Mouse (Mus musculus) layer of hippocampus, adult 8-10 months (tissue): ENCODE data around the gene Phf20. TPM values are rescaled to one million over a fixed set of nuclear protein-coding genes. Genes with fewer than 3 reads are reported as not detected.
A peak's percentile ranks its signal among the peaks of the same experiment; 100 is the strongest.

ENCODE experiments used
- DNase-seq, 2 experiments: peaks; one replicate each; pipeline ENCODE4 v3.0.0; 2022; ENCODE audit warnings: low spot score in 2 of 2
- total RNA-seq, 4 experiments: library from RNA; stranded (reverse); gene quantifications; 2 replicates each; pipeline ENCODE4 v1.2.4; 2022

The Phf20 gene
- total RNA-seq, 4 experiments from 2014 or later, result 98.7 to 122 (median 109) TPM

GRCm38 (mm10) chr2:156311841-156312291 is 115.6 kb downstream of the Phf20 start:
- peak in 1 of 2 experiments; percentile 30 for DNase-seq

- DNase-seq, result peak; percentile 81 to 83
These were observed 116.1 kb downstream of the Phf20 start, which contains the start of the genes Cnbd2 and Scand1 for GRCm38 (mm10) chr2:156312297-156312897. TSS of gene Cnbd2 (plus strand) at chr2:156312299. TSS of gene Scand1 (minus strand) at chr2:156312704.

- no peak for DNase-seq
These were observed 116.9 kb downstream of the Phf20 start for GRCm38 (mm10) chr2:156313153-156313552.

GRCm38 (mm10) chr2:156314811-156315210 is 118.5 kb downstream of the Phf20 start:
- no peak for DNase-seq

GRCm38 (mm10) chr2:156318491-156318890 is 122.2 kb downstream of the Phf20 start:
- DNase-seq, result no peak

GRCm38 (mm10) chr2:156321538-156321937 is 125.3 kb downstream of the Phf20 start:
- DNase-seq, result no peak

GRCm38 (mm10) chr2:156324116-156324588 is 127.9 kb downstream of the Phf20 start:
- peak in 1 of 2 experiments; percentile 46 for DNase-seq

- DNase-seq, result no peak
These were observed 128.4 kb downstream of the Phf20 start for GRCm38 (mm10) chr2:156324681-156325080.

- no peak for DNase-seq
These were observed 134.4 kb downstream of the Phf20 start for GRCm38 (mm10) chr2:156330681-156331080.

- DNase-seq, result no peak
These were observed 135.2 kb downstream of the Phf20 start for GRCm38 (mm10) chr2:156331446-156331965.

GRCm38 (mm10) chr2:156340078-156340477 is 143.8 kb downstream of the Phf20 start:
- DNase-seq, result no peak

GRCm38 (mm10) chr2:156344775-156345532 is 148.7 kb downstream of the Phf20 start:
- DNase-seq, result no peak

- no peak for DNase-seq
These were observed 152.5 kb downstream of the Phf20 start for GRCm38 (mm10) chr2:156348812-156349211.

GRCm38 (mm10) chr2:156349286-156349848 is 153.1 kb downstream of the Phf20 start:
- DNase-seq, result no peak

- no peak for DNase-seq
These were observed 155.0 kb downstream of the Phf20 start for GRCm38 (mm10) chr2:156351243-156351642.

- no peak for DNase-seq
These were observed 156.3 kb downstream of the Phf20 start for GRCm38 (mm10) chr2:156352413-156353165.

GRCm38 (mm10) chr2:156353265-156353692 is 157.0 kb downstream of the Phf20 start:
- DNase-seq, result no peak

GRCm38 (mm10) chr2:156356031-156356430 is 159.8 kb downstream of the Phf20 start:
- DNase-seq, result no peak
